Mouse (Mus musculus): ENCODE measurements at regions not wholly inside any gene's neighbourhood (a gene's known extent, or its start where the extent isn't known, plus 50 kb on each side); places are given as distances from the start of the nearest gene placed in this dataset.
"Not testable (repeated sequence)": the region's sequence is repeated elsewhere in the genome, so short reads cannot be mapped to it uniquely, and the experiment has no call there.

DNA sequence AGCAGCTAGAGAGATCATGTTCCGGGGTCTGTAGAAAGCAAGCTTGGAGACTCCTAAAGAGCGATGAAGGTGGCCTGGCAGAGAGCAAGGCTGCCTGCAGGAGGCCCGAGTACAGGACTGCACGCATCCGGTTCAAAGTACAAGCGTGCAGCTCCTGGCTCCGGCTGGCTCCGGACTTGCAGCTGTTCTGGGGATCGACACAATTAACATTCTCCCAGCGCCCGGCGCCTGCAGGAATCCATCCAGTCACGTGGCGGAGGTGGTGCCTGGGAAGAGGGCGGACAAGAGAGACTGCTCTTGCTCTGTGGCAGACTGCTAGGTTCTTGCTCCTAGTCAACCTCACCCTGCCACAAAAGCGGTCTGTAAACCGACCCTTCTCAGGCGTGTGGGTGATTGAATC, 86.9 kb downstream of the Bdh1 start:
- peak; percentile 93 to 94 for DNase-seq

DNA sequence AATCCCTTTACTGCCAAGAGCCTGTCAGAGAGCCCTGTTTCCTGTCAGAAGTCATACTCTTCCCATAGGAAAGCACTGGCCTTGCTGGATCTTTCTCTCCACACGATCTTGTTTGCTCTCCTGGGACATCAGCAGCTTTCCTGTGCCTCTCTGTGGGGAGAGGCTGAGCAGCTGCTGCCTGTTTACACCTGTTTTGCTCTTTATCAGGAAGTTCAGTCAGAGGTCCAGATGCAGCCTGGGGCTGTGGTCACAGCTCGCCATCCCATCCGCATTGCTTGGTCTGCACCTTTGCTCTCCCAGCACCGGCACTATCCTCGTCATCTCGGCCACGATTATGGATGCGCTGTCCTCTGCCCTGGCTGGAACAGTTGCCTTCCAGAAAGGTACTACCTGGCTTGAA, 88.0 kb downstream of the Bdh1 start:
- DNase-seq = no peak

DNA sequence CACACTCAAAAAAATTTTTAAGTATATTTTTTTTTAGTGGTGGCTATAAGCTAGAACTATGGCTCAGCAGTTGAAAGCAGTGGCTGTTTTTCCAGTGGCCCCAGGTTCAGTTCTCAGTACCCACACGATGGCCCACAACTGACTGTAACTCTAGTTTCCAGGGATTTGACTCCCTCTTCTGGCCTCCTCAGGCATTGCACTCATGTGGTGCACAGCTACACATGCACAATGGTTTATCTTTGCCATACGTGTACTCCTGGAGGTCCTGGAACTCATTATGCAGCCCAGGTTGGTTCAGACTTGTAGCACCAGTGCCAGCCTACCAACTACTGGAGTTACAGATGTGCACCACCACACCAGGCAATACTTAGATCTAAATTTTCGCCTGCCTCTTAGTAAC, 96.7 kb downstream of the Bdh1 start:
- no peak for DNase-seq

DNA sequence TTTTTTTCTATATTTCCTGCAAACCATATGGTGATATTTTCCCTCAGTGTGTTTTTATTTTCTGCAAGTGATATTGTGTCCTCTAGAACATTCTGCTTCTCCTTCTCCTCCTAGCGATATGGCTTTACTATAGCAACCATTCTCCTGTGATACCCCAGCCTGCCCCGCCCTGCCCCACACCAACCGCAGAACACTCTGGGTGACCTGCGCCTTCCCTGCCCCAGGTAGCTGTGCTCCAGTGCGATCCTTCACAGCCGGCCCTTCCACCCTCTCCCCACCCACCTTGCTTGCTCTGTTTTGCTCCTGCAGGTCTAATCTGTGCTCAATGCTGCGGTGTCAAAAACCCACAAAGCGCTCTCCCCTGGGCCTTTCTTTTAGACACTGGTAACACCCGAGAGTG, 98.0 kb downstream of the Bdh1 start:
- DNase-seq = no peak

DNA sequence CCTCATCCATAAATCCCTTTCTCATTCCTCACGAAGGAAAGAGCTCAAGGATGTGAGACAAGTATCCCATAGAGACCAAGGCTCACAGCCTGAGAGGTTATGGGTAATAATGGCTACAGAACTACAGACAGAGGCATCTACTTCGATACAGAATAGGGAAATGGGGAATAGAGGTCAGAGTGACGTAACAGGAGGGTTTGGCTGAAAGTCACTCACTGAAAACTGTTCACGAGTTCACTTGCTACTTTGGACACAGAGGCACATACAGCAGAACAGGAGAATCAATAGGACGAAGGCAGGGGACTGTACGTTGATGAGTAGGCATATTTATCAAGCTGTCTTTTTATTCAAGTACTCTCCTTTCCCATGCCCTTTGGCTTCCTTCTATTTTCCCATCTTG, 99.7 kb downstream of the Bdh1 start:
- DNase-seq = no peak

DNA sequence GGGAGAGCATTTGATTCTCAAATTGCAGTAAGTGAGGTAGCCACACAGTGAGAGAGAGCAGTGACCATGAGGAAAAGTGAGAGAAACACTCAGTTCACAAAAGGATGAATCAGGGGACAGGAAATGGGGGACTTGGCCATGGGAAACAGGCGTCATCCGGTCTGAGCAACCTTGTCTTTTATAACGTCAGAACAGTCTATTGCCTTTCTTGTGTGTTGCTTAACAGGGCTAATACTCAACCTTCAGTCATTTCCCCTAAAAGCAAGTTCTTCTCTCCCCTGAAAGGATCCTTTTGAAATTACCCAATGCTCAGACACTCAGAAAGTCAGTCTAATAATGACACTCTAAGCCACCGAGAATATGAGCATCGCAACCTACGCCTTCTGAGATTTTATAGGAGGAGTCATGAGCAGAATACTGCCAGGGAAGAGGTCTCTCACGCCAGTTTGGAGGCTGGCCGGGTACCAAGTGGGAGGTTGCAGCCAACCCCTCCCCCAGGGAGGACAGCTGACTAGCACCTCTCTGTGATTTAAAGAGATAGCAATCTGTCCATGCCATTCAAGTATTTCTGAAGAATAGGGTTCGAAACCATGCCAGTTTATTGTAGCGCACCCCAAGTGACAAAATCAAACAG, 104.7 kb downstream of the Bdh1 start:
- DNase-seq = no peak

DNA sequence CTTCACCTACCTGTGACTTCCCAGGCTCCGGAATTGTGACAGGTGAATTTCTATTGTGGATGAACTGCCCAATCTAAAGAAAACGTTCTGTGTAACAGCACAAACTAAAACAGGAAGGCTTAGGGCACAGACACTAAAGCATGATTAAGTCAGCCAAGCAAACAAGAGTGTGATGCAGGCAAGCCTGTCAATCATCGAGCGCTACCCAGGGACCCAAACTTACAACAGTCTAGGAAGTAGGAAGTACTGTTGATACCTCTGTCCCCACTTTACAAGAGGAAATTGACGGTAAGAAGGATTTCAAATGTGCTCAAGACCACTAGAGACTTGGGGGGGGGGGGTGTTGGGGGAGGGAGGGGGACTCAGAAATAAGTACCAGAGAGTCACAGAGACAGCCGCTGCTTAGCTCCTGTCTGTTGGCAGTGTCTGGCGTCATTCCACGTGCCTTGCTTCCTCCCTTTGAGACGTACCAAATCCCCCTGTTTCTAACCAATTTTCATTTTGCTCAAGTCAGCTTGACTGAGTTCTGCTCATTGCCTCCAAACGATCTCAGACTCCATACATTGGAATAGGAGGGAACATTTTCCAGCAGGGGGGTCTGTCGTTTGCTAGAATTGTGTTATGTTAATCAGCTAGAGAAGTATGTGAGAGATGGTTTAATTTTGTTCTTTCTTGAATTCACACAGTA, 106.7 kb downstream of the Bdh1 start:
- DNase-seq = no peak

DNA sequence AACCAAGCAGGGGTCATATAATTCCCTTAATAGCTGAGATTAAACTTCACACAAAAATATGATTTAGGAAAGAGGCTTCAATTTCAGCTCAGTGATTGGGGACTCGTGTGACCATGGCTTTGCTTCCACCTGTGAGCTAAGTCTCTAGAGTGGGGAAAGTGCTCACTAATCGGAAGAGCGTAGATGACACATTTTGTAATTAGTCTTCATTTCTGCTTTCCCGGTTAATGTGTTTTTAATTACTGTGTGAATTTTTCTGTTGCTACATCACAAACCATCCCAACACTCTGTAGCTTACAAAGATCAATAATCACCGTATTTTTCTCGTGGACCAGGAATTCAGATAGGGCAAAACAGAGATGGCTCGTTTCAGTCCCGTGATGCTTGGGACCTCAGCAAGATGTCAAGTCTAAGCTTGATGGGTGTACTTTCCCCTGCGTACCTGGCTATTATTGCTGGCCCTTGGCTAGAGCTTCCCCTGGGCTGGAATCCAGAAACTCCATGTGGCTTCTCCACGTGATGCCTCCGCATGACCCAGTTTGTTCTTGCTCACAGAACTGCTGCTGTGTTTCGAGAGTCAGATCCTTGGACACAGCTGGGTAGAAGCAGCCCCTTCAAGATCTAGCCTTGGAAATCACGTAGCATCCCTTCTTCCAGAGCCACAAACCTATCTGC, 107.3 kb downstream of the Bdh1 start:
- DNase-seq = peak; percentile 38 to 52

DNA sequence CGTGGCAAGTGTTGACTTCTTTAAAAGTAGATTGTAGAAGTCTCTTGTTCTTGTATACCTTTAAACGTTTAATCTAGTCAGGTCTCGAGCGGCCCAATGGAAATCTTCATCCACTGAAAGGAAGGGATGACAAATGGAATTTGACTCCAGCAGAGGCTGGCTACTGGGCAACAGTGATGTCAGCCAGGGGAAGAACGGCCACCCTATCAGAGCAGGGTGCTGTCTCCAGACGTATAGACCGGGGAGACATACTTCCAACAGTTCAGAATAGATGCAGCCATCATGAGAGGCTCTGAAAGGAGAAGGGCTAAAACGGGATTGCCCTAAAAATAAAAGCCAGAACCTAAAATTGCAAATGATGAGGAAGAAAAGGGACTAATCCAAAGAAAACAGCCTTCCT, 108.0 kb downstream of the Bdh1 start:
- DNase-seq = no peak

DNA sequence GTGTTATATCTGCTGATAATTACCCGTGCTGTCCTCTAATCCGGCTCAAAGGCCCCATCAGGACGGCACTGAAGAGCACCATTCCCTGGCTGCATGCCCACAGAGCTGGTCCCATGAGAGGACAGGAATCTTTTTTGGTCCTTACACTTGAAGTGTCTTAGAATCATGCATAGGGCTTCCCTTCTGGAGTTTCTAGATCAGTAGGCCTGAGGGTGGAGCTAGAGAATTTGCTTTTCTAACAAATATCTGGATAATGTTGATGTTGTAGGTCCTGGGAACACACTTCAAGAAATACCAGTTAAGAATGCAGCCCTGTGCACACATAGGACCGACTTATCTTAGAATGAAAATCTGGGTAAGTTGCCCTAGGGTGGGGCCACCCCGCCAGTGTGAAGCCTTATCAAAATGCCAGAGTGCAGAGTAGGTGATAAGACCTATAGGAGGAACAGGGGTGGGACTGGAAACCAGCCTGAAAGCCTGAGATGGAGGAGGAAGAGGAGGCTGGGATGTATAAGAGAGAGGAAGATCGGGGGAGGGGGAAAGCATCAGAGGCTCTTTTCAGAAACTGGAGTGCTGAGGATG, 111.2 kb downstream of the Bdh1 start:
- no peak for DNase-seq

DNA sequence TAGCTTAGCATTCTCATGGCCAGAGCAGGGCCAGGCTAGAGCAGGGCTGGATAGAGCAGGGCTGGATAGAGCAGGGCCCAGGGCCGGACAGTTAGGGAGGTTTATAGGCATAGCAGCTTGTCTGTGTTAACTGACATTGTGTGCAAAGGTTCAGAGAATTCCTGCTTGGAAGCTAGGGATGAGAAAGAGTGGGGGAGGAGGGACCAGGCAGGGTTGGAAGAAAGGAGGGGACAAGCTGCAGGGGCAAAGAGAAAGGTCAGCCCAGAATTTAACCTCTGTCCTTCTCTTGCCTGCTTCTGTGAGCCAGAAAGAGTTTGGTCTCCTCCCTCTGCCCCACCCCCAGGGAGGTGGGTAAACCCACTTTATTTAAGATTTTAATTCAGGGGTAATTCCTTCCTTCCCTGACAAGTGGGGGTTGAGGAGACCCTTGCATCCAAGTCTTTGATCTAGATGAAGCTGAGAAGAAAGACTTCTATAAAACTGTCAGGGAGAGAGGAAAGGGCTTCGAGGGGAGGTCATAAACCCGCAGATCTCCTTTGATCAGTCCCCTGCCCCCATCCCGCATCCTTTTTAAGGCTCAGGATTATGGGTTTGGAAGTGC, 112.9 kb downstream of the Bdh1 start:
- no peak for DNase-seq

DNA sequence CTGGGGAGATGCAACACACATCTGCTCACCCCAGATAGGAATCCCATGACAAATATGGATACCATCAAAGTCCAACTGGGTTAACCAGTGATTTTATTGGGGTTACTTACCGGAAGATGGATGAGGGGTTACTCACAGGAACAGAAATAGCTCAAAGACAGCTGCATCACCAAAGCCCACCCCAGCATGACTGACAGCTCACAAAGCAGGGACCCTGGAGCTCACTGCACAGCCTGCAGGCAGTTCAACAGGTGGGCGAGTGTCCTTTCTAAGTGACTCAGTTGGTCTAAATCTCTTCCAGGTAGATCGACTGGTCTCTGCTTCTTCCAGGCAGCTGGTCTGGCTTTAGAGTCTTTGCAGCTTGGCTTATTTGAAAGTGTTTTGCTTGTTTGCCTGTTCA, 114.2 kb downstream of the Bdh1 start:
- DNase-seq = no peak

DNA sequence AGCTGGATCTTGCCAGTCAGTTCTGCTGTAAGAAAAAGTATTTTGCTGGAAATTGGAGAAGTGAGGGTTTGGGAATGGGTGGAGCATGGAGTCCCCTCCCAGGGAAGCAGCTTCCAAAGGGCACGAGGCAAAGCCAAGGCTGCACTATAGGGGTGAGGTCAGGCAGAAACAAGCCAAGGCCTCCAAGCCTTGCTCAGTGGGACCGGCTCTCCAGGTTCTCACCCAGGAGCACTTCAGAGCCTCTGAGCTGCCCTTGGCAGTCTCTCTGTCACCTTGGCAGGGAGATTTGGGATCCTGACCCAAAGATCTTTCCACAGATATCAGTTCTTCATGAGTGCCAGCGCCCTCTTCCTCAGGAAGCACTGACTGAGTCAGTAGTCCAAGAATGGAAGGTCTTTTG, 116.5 kb downstream of the Bdh1 start:
- DNase-seq = peak in 1 of 2 experiments; percentile 8

DNA sequence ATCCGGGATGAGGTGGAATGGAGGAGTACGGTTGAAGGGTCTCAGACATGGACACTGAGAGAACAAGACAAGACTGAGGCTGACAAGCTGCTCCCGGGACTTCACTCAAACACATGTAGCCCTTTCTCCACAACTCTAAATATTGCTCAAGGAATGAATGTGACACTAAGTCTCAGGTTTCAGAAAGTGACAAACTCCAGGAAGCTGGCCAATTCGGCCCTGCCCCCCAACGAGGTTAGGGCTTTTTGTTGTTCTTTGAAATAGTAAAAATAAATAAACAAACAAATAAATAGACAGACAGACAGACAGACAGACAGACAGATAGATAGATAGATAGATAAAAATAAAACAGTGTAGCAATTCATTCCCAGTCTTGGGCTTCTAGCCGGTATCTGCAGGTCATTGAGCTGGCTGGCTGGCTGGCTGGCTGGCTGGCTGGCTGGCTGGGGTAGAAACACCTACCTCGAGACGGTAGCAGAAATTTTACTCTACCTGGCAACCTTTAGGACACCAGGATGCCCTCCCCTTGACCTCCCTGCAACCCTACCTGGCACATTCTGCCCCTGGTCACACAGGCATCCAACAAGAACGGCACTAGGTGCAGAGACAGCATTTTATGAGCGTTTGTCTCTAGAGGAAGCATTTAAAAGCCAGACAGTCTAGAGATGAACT, 119.6 kb upstream of the Dlg1 start:
- DNase-seq = no peak

DNA sequence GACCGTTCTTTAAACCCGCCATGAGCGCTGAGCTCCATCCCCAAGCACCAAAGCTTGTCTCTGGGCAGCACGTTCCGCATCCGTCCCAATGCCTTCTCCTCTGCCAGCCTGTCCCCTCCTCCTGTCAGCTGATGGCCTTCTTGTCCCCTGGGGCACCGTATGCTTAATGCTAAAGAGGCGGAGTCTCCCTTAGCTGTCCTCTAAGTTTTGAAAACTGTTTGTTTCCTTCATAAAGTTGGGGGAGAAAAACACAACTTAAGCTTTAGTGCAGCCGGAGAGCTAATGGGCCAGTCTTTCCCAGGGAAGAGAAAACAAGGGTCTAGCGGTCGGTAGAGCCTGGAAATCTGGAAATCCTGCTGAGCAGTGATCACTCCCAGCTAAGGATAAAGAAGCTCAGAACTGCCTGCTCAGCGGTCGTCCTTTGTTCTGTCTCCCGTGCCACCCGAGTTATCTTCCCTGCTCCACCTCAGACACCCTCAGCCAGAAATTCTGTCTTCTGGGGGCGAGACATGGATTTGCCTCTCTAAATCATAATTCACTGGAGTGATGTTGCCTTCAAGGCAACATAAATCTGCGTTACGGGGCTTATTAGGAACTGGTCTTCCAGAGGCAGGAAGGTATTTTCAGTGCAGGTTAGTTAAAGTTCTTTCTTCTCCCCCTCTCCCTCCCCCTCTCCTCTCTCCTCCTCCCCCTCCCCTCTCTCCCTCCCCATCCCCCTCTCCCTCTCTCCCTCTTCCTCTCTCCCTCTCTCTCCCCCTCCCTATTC, 117.0 kb upstream of the Dlg1 start:
- no peak for DNase-seq

DNA sequence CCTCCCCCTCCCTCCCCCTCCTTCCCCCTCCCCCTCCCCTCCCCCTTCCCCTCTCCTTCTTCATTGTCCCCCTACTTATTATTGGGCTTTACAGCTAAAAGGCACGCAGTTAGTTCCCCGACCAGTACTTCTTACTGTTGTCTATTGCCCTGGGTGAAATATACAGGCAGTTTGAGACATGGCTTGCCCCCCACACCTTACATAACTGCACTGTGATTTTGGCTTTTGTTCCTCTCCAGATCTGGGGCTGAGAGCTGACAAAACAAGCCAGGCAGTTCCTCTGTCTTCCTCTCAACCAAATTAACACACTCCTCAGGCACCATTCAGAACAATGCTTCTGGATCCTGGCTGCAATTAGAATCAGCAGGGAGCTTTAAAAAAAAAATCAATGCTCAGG, 116.4 kb upstream of the Dlg1 start:
- DNase-seq = no peak

DNA sequence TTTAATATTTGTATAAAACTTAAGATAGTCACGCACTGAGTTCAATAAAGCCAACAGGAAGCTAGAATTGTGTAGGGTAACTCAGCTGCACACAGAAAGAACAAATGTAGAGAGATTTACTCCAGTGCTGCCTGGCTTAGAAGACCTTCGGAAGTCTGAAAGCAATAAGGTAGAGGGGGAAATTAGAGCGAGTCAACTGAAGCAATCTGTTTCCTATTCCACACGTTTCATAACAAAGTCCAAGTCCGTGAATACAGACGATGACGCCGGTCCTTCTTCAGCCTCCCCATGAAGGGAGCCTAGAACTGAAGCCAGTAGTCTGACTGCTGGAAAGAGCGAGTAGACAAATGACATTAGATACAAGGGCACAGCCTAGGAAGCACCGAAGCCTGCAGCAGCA, 115.9 kb upstream of the Dlg1 start:
- DNase-seq = no peak

DNA sequence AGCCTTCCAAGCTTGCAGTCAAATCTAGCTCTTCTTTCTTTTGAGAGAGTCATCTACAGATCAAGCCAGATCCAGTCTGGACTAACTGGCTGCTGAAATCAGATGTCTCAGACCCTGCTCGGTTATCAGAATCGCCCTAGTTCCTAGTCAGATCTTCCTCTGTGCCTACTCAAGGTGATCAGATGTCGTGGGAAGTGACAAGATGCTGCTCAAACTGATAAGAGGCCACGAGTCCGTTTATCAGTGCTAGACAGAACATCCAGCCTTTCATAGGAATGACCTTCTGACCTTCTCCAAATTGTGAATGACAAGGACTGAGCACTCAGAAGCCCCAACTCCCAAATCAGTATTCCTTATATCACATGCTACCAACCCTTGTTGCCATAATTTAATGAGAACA, 113.3 kb upstream of the Dlg1 start:
- no peak for DNase-seq

DNA sequence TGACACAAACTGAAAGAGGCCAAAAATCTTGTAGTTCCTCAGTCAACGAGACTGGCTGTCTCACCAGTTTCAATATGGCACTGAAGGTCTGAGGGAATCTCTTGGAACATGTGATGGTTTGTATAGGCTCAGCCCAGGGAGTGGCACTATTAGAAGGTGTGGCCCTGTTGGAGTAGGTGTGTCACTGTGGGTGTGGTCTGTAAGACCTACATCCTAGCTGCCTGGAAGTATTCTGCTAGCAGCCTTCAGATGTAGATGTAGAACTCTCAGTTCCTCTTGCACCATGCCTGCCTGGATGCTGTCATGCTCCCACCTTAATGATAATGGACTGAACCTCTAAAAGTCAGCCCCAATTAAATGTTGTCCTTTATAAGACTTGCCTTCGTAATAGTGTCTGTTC, 112.7 kb upstream of the Dlg1 start:
- not testable (repeated sequence) for DNase-seq

DNA sequence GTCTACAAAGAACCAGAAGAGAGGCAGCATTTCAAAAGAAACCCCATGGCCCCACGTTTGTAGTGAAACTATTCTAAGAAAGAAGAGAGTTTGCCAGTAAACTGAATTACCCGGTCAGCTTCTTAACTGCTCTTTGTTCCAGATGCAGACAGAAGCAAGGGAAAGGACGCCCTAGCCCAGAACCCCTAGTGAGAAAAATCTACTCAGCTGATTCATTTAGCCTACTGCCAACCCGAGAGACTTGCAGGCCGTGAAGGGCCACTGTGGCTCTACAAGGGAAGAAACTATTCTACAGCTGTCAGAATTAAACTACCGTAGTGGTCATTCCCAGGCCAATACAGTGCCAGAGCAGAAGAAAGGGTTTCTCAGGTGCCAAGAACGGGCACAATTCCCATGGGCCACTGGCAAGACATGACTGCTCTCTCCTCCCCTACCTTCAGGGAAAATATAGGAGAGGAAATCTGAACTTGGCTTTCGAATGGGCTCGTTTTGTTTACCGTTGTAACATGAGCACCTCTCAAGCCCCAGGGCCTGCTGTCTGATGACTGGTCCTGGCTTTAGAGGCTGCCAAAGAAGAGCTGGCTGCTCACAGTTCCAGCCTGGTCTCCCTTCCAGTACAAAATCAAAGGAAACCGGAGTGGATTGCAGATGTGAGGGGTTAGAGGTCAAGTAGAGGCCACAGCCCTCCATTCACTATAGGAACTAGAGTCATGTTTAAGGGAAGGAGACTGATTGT, 111.7 kb upstream of the Dlg1 start:
- DNase-seq = no peak

DNA sequence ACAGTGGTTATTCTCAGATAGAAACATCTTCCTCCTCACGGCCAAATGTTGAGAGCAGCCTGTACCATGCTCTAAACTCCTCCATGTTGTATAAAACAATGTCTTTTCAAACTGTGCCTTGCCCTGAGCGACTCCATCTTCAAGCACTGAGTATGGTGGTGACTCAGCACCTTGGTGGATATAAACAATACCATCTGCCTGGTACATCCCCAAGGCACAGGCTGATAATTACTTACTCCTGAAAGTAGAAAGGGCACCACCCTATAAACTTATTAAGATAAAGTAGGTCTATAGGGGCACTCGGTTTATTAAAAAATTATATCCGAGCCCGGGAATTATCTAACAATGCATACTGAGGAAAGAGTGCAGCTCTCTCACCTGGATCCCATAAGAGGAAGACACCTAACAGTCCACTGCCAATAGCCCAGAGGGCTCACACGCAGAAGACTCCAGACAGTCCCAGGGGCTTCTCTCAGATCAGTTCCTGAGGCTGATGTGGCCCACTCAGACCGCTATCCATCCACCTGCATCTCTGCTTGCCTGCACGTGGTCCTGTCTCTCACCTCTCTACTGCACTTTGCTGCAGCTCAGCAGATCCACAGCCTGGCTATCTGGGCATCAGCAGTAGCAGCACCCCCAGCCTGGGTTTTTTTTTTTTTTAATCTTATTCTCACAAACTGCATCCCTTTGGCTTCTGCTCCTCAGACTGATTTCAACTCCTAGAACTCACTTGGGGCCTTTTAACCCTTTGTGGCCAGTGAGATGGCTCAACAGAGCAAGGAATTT, 109.7 kb upstream of the Dlg1 start:
- DNase-seq = no peak

Data from kidney, adult 8-10 months (tissue).